Mouse (Mus musculus) large intestine, adult 2 months (tissue): ENCODE data around the gene Gm11020. TPM values are rescaled to one million over a fixed set of nuclear protein-coding genes. Genes with fewer than 3 reads are reported as not detected.
A peak's percentile ranks its signal among the peaks of the same experiment; 100 is the strongest.

Experiments
- DNase-seq: peaks from one replicate; pipeline ENCODE4 v3.0.0-alpha.2; 2012; ENCODE audit warnings: low read depth, low spot score
- WGBS: fragments of 180-500 bp; shearing (Covaris S2); methylation state at CpG from one replicate; pipeline ENCODE4 v1.1.7; 2018; 5-methylcytosine and 5-hydroxymethylcytosine counted together
- polyA plus RNA-seq: library from polyadenylated mRNA; depleted of rRNA; stranded (reverse); fragments of >200 nt; gene quantifications from 2 replicates; pipeline ENCODE4 v1.2.3, GENCODE M21; 2012; rRNA removed

Gm11020 gene
- polyA plus RNA-seq, 1 experiment, result not detected

GRCm38 (mm10) chr8:104341106-104341561, 19.8 kb downstream of the Gm11020 start:
- no peak for DNase-seq
- 1% methylated on average over 24 of the region's 24 CpGs for WGBS

DNA sequence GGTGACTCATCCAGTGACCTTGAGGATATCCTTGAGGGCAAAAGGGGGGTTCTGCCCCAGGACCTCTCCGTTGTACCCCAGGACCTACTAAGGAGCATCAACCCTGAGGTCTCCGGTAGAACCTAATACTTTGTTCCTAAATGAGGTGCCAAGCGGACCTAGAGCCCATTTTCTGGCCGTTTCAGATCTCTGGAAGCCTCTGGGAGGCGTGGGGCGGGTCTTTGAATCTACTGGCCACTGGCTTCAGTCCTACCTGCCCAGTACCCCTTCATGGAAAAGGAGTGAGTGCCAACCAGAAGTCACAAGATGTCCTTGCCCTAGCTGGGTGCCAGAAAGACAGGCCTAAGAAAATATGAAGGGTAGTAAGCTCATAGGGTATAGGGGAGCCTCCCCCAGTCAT, 20.3 kb downstream of the Gm11020 start:
- no peak for DNase-seq
- WGBS, result 59% methylated on average over 6 of the region's 6 CpGs

DNA sequence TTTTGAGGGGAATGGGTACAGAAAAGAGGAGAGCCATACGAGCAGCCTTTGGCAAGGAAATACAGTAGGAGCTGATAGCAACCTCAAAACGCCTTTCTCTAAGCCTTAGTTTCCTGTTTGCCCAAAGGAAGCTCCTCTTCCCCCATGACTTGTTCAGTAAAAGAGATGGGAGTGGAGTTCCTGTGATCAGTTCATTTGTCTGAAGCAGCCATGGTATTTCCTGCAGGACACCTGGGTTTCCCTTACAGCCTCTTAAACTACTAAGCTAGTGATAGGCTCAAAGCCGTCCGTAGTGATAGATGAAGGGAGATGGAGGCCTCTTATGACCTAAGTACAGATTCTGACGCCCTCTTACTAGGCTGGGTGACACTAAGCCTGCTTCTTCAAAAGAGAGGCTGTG, 21.1 kb downstream of the Gm11020 start:
- no peak for DNase-seq
- 73% methylated on average over 5 of the region's 5 CpGs for WGBS

DNA sequence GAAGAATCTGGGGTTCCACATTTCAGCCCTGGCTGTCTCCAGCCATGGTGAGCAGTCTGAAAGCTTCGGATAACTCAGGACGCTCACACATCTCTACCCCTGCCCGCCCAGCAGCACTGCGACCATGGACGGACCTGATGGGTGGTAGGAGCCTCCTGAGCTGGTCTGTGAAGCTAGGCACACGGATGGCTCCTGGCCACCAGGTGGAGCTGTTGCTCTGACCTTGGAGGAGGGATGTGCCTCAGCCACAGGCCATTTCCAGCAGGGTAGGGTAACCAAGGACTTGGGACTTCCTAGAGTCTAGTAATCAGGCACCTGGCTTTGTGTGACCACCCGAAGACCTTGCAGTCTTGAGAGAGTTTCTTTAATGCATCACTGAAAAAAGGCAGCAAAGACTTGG, 22.6 kb downstream of the Gm11020 start:
- peak; percentile 74 for DNase-seq
- 6% methylated on average over 7 of the region's 7 CpGs for WGBS

DNA sequence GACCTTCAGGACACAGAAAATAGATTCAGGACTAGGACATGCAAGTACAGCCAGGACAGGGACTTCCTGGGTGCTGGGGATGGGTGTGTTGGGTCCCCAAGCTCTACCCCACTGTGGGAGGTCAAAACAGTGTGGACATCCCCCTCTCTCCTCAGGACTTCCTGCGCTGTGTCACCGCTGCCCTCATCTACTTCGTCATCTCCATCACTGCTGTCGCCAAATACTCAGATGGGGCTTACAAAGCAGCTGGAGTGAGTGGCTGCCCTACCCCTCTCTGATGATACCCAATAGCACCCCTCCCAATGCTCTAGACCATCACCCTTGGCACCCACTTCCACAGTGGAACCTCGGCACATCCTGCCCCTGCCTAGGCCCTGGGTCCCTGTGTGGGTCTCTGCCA, 23.3 kb downstream of the Gm11020 start:
- 93% methylated on average over 5 of the region's 5 CpGs for WGBS
- DNase-seq, result no peak

- 76% methylated on average over 12 of the region's 12 CpGs for WGBS
- DNase-seq, result no peak
Measured at GRCm38 (mm10) chr8:104346706-104347105, 25.3 kb downstream of the Gm11020 start.

DNA sequence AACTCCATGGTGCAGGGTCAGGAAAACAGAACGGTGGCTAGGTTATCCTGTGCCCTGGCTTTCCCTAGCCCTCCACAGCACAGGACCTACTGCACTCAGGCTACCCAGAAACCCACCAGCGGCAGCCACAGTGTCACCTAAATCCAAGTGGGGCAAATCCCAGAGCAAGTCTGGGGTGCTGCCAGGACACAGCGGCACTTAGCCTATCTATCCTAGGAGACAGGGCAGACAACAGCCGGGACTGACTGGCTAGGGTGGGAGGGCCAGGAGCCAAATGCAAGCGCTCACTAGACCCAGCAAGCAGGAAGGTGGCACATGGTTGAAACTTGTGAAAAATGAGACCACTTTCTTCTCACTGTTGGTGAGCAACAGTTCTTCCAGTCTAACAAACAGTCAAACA, 27.6 kb downstream of the Gm11020 start:
- no peak for DNase-seq
- WGBS, result 83% methylated on average over 5 of the region's 5 CpGs

DNA sequence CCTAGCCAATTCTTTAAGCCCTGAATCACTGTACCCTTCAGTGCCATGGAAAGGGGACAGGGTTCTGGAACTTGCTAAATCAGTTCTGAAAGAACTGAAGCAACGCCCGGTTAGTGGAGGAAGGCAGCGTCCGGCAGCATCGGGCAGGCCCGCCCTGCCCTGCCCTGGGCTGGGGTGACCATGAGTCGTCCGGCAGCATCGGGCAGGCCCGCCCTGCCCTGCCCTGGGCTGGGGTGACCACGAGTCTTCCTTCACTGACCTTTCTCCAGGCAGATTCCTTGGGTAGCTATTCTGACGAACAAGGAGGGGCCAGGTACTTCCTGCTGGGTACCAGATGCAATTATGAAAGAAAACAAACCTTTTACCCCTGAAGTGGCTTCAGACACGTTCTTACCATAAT, 28.7 kb downstream of the Gm11020 start:
- DNase-seq, result no peak
- 31% methylated on average over 13 of the region's 13 CpGs for WGBS

DNA sequence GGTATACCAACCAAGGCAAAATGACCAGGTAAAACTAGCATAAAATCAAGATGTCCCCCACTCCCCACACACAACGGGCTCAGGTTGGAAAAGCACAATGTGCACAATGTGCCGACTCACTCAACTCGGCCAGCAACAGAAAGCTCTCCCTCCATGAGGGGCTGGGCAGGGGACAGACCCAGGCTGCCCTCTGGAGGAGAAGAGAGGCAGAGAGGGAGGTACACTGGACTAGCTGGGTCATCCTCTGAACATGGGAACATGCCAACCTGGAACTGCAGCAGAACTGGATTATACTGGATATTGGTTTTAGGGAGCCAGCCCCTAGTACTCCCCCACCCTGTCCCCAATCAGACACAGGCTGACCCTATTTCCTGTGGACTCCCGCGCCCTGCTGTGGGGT, 31.8 kb downstream of the Gm11020 start:
- WGBS, result 71% methylated on average over 5 of the region's 5 CpGs
- DNase-seq, result no peak

GRCm38 (mm10) chr8:104354504-104354903, 33.1 kb downstream of the Gm11020 start:
- 76% methylated on average over 10 of the region's 10 CpGs for WGBS
- no peak for DNase-seq

DNA sequence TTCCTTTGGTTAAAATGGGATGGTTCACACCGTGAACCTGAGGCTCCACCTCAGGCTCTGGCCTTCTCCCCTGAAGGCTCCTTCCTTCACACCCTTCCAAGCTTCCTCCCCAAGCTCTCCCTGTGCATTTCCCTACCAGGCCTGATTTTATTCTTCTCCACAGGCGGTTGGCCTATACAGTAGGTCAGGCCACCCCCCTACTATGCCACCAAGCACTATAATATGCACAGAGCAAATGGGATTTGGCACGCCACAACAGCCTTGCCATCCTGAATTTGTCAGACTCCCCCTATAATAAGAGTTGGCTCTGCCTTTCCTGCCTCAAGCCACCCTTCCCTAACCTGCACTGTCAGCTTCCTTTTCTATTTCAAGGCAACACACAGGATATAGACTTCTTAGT, 37.3 kb downstream of the Gm11020 start:
- WGBS, result 86% methylated on average over 3 of the region's 3 CpGs
- no peak for DNase-seq

DNA sequence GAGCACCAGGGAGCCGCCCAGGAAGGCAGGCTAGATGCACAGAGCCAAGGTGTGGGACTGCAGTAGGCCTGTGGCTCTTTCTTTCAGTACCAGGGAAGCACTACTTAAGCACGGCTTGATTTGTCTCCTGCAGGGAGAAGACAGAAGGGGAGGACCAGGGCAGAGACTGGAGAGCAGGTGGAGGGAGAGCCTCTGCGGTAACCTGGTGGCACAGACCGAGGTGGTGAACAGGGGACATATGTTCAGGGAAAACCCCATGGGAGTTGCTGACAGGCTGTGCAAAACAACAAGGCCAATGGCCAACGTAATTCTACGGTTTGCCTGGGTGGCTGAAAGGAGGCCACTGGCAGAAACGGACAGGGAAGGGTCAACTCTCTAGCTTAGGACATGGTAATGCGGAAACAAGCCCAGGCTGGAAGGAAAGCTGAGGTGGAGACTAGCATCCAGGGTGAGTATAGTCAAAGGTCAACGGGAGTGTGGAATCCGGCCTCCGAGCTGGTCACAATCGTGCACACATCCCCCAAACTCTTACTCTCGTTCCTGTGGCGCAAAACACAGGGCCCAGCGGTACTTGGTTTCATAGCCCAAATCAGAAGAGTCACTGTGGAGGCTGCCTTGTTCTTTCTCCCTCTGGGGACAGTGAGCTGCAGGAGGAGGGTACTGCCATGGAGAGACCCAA, 38.5 kb downstream of the Gm11020 start:
- 79% methylated on average over 15 of the region's 15 CpGs for WGBS
- DNase-seq, result no peak

GRCm38 (mm10) chr8:104365695-104366094, 44.3 kb downstream of the Gm11020 start:
- DNase-seq, result no peak
- 85% methylated on average over 9 of the region's 9 CpGs for WGBS

GRCm38 (mm10) chr8:104367398-104367797, 46.0 kb downstream of the Gm11020 start:
- no peak for DNase-seq
- WGBS, result 73% methylated on average over 5 of the region's 5 CpGs

DNA sequence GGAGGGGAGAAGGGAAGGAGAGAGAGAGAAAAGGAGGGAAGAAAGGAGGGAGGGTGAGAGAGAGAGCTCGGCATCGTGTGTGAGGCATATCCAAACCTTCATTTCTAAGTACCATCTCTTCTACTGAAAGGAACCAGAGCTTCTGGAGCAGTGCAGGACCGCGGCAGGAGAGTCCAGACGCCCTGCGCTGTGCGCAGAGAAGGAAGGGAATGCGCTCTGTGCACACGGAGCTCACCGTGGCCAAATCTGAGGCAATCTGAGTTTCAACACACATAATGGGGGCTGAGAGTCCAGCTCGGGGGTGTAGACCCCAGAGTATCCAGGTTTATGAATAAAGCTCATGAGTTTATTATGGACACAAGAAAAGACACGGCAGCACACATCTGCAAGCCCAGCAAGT, 48.2 kb downstream of the Gm11020 start:
- WGBS, result 68% methylated on average over 12 of the region's 12 CpGs
- no peak for DNase-seq

GRCm38 (mm10) chr8:104370071-104370470, 48.7 kb downstream of the Gm11020 start:
- no peak for DNase-seq
- 63% methylated on average over 6 of the region's 6 CpGs for WGBS

GRCm38 (mm10) chr8:104371121-104371520, 49.8 kb downstream of the Gm11020 start:
- WGBS, result 88% methylated on average over 6 of the region's 6 CpGs
- no peak for DNase-seq

Other genes with a start within 250 kb of the Gm11020 start
- 9.0 and 14.2 TPM in 2 replicates for gene Cdh5, start 219.9 kb upstream of the Gm11020 start, polyA plus RNA-seq
- 4.9 and 5.2 TPM in 2 replicates for gene Bean1, start 151.1 kb upstream of the Gm11020 start, polyA plus RNA-seq
- 8.8 and 9.0 TPM in 2 replicates for gene Tk2, start 73.0 kb upstream of the Gm11020 start, polyA plus RNA-seq
- 2.8 and 4.1 TPM in 2 replicates for gene Cklf, start 70.7 kb upstream of the Gm11020 start, polyA plus RNA-seq
- not detected in 2 replicates for gene Cmtm2a, start 28.4 kb upstream of the Gm11020 start, polyA plus RNA-seq
- not detected in 2 replicates for gene Gm45711, start 11.5 kb upstream of the Gm11020 start, polyA plus RNA-seq
- gene Cmtm1, start 11.4 kb upstream of the Gm11020 start, polyA plus RNA-seq, result not detected in 2 replicates
- gene Cmtm2b, start 663 bp downstream of the Gm11020 start, polyA plus RNA-seq, result not detected in 2 replicates
- gene Cmtm3, start 17.8 kb downstream of the Gm11020 start, polyA plus RNA-seq, result 20.9 and 24.8 TPM in 2 replicates
- gene Cmtm4, start 74.2 kb downstream of the Gm11020 start, polyA plus RNA-seq, result 20.9 and 29.5 TPM in 2 replicates
- 9.9 and 12.2 TPM in 2 replicates for gene Dync1li2, start 121.5 kb downstream of the Gm11020 start, polyA plus RNA-seq
- gene Terb1, start 188.3 kb downstream of the Gm11020 start, polyA plus RNA-seq, result 0.02 and 0.04 TPM in 2 replicates
- 9.9 and 10.4 TPM in 2 replicates for gene Nae1, start 213.1 kb downstream of the Gm11020 start, polyA plus RNA-seq
- 1.4 and 1.9 TPM in 2 replicates for gene Car7, start 213.1 kb downstream of the Gm11020 start, polyA plus RNA-seq